Mouse (Mus musculus) MEL (cell line): Measurements from ENCODE around the gene Rxfp1.

ENCODE experiments used
- CHD2 ChIP-seq: IDR thresholded peaks from 2 replicates; pipeline ENCODE4 v1.6.1; 2011; ENCODE audit warnings: low read length, improper control_type of control experiment
- CTCF ChIP-seq, 3 experiments: IDR thresholded peaks in 2 of 3; conservative IDR thresholded peaks in 1 of 3; 2 replicates each; pipeline ENCODE4 v1.5.1; 2011 to 2012; ENCODE audit warnings: low read length in 3 of 3, low read depth in 2 of 3, mild to moderate bottlenecking in 2 of 3, improper control_type of control experiment in 1 of 3, inconsistent platforms in 1 of 3, mixed read lengths in 1 of 3, moderate library complexity in 1 of 3; ENCODE audit not compliant: control insufficient read depth in 1 of 3, insufficient read depth in 1 of 3, poor library complexity in 1 of 3, severe bottlenecking in 1 of 3
- E2F4 ChIP-seq: IDR thresholded peaks from 2 replicates; pipeline ENCODE4 v1.6.1; 2011; ENCODE audit warnings: low read depth, low read length, improper control_type of control experiment, borderline replicate concordance
- EP300 ChIP-seq, 2 experiments: IDR thresholded peaks; 2 replicates each; pipeline ENCODE4 v1.6.1; 2011; ENCODE audit warnings: improper control_type of control experiment in 2 of 2, low read length in 2 of 2, low read depth in 1 of 2, mild to moderate bottlenecking in 1 of 2
- POLR2A ChIP-seq, 2 experiments: IDR thresholded peaks; 2 replicates each; pipeline ENCODE4 v1.6.1; 2011 to 2012; ENCODE audit warnings: low read length in 2 of 2, mild to moderate bottlenecking in 2 of 2, control low read depth in 1 of 2, improper control_type of control experiment in 1 of 2, low read depth in 1 of 2, moderate library complexity in 1 of 2; ENCODE audit not compliant: control insufficient read depth in 1 of 2, insufficient read depth in 1 of 2, poor library complexity in 1 of 2
- RAD21 ChIP-seq: IDR thresholded peaks from 2 replicates; pipeline ENCODE4 v1.6.1; 2011; ENCODE audit warnings: mild to moderate bottlenecking, low read depth, low read length, improper control_type of control experiment
- TCF12 ChIP-seq: IDR thresholded peaks from 2 replicates; pipeline ENCODE4 v1.6.1; 2014; ENCODE audit warnings: low read depth, mild to moderate bottlenecking, inconsistent platforms, low read length, improper control_type of control experiment, moderate library complexity
- USF1 ChIP-seq: IDR thresholded peaks from 2 replicates; pipeline ENCODE4 v1.6.1; 2014; ENCODE audit warnings: low read depth, mild to moderate bottlenecking, inconsistent platforms, low read length, improper control_type of control experiment, moderate library complexity
- ZMIZ1 ChIP-seq: IDR thresholded peaks from 2 replicates; pipeline ENCODE4 v1.6.1; 2012; ENCODE audit warnings: low read depth, mild to moderate bottlenecking, inconsistent platforms, low read length, improper control_type of control experiment, moderate library complexity
- ZNF384 ChIP-seq: IDR thresholded peaks from 2 replicates; pipeline ENCODE4 v1.6.1; 2012; ENCODE audit warnings: low read depth, mild to moderate bottlenecking, inconsistent platforms, low read length, improper control_type of control experiment

DNA sequence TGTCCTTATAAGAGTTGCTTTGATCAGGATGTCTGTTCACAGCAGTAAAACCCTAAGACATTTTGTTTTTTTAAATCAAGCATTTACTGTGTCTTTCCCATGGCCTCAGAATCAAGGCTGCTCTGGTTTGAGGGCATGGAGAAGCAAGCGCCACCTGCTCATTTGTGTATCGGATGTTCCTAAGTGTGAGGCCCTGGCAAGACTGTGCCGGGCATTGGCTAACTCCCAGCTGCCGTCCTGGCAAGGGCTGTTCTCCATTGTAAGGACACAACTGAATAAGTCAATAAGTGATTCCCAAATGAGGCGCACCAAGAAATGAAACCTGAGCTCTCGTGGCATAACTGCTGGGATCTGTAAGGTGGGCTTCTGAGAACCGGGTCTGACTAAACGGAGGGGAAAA, 31.2 kb downstream of the Rxfp1 start:
- TF ChIP-seq CTCF (IDR thresholded peaks at IDR 0.05 in 2 of 3, conservative IDR thresholded peaks at IDR 0.05 in 1 of 3; ENCODE audit: control insufficient read depth in 1 of 3, insufficient read depth in 1 of 3, low read depth in 2 of 3, low read length in 3 of 3, poor library complexity in 1 of 3, severe bottlenecking in 1 of 3) (no peak), POLR2A (IDR thresholded peaks at IDR 0.05; ENCODE audit: control insufficient read depth in 1 of 2, insufficient read depth in 1 of 2, low read depth in 1 of 2, low read length in 2 of 2, poor library complexity in 1 of 2) (no peak), ZNF384 (no peak), TCF12 (no peak), RAD21 (no peak), ZMIZ1 (no peak), EP300 (IDR thresholded peaks at IDR 0.05; ENCODE audit: low read depth in 1 of 2, low read length in 2 of 2) (no peak), USF1 (no peak), CHD2 (no peak), E2F4 (no peak)
